Mouse (Mus musculus) adrenal gland, adult 8-10 months (tissue): Measurements from ENCODE around the gene Gstm3. TPM values are rescaled to one million over a fixed set of nuclear protein-coding genes. Genes with fewer than 3 reads are reported as not detected.

ENCODE experiments used
- DNase-seq: peaks from one replicate; pipeline ENCODE4 v3.0.0; 2022
- total RNA-seq, 4 experiments: library from RNA; stranded (reverse); gene quantifications; 2 replicates each; pipeline ENCODE4 v1.2.4; 2022

Gstm3 gene
- total RNA-seq, 4 experiments from 2014 or later = 0.20 to 0.30 TPM; not detected in 2

- DNase-seq = no peak
Measured at GRCm38 (mm10) chr3:107928691-107929090, 40.4 kb downstream of the Gstm3 start.

GRCm38 (mm10) chr3:107927841-107928240 is 41.2 kb downstream of the Gstm3 start:
- no peak for DNase-seq

DNA sequence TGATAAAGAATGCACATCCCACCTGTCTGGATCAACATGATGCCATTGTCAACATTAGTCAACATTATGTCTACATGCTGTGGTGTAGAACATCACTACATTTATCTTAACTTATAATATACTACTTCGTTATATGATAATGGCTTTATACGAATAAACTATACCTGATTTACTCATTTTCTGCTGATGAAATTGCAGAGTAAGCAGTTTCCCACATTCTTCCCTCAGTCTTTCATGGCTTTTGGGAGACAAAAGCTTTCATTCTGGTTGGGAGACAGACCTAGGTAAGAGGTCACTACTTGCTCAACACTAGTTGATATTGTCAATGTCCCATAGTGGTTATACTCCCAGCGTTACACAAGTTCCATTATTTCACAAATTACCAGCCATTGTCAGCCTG is 43.7 kb downstream of the Gstm3 start:
- no peak for DNase-seq

GRCm38 (mm10) chr3:107920348-107920747 is 48.7 kb downstream of the Gstm3 start:
- DNase-seq = no peak

- no peak for DNase-seq
Measured at GRCm38 (mm10) chr3:107917783-107918408, 51.2 kb downstream of the Gstm3 start.

GRCm38 (mm10) chr3:107917097-107917496 is 52.0 kb downstream of the Gstm3 start:
- no peak for DNase-seq

GRCm38 (mm10) chr3:107916674-107917073 is 52.4 kb downstream of the Gstm3 start:
- DNase-seq = no peak

Other genes with a start within 250 kb of the Gstm3 start
- 10 to 100 TPM; 14.8 to 29.7 (median 23.0) TPM for gene Csf1, start 208.8 kb downstream of the Gstm3 start, total RNA-seq
- gene Eps8l3, start 92.1 kb downstream of the Gstm3 start, total RNA-seq = not detected
- gene Gstm5, start 73.5 kb downstream of the Gstm3 start, total RNA-seq = 10 to 100 TPM; 28.1 to 51.7 (median 37.1) TPM
- gene Gstm7, start 37.5 kb downstream of the Gstm3 start, total RNA-seq = 100 to 1,000 TPM; 135 to 182 (median 168) TPM
- 10 to 100 TPM in 1 of 4 experiments, 1 to 10 TPM in 3; 5.9 to 10.0 (median 6.9) TPM for gene Gstm6, start 25.5 kb downstream of the Gstm3 start, total RNA-seq
- 100 to 1,000 TPM; 164 to 337 (median 241) TPM for gene Gstm2, start 17.2 kb upstream of the Gstm3 start, total RNA-seq
- 100 to 1,000 TPM; 335 to 553 (median 456) TPM for gene Gstm1, start 48.7 kb upstream of the Gstm3 start, total RNA-seq
- 10 to 100 TPM; 15.3 to 20.7 (median 19.6) TPM for gene Gstm4, start 75.6 kb upstream of the Gstm3 start, total RNA-seq
- 100 to 1,000 TPM; 152 to 212 (median 184) TPM for gene Ampd2, start 117.4 kb upstream of the Gstm3 start, total RNA-seq
- 10 to 100 TPM; 14.7 to 22.5 (median 17.6) TPM for gene Gnat2, start 123.5 kb upstream of the Gstm3 start, total RNA-seq
- gene Gnai3, start 176.9 kb upstream of the Gstm3 start, total RNA-seq = 100 to 1,000 TPM; 137 to 154 (median 149) TPM
- 1 to 10 TPM in 1 of 4 experiments, under 1 TPM in 3; 0.31 to 1.1 (median 0.71) TPM for gene Gpr61, start 185.6 kb upstream of the Gstm3 start, total RNA-seq
- gene Amigo1, start 217.1 kb upstream of the Gstm3 start, total RNA-seq = 10 to 100 TPM; 24.4 to 36.9 (median 31.6) TPM
- 10 to 100 TPM in 2 of 4 experiments, 1 to 10 TPM in 2; 9.3 to 14.7 (median 11.7) TPM for gene Cyb561d1, start 231.9 kb upstream of the Gstm3 start, total RNA-seq
- gene Atxn7l2, start 241.7 kb upstream of the Gstm3 start, total RNA-seq = 10 to 100 TPM in 3 of 4 experiments, 1 to 10 TPM in 1; 8.2 to 23.1 (median 15.0) TPM